Mouse (Mus musculus): ENCODE measurements around the gene Il3ra.

Il3ra gene

DNA sequence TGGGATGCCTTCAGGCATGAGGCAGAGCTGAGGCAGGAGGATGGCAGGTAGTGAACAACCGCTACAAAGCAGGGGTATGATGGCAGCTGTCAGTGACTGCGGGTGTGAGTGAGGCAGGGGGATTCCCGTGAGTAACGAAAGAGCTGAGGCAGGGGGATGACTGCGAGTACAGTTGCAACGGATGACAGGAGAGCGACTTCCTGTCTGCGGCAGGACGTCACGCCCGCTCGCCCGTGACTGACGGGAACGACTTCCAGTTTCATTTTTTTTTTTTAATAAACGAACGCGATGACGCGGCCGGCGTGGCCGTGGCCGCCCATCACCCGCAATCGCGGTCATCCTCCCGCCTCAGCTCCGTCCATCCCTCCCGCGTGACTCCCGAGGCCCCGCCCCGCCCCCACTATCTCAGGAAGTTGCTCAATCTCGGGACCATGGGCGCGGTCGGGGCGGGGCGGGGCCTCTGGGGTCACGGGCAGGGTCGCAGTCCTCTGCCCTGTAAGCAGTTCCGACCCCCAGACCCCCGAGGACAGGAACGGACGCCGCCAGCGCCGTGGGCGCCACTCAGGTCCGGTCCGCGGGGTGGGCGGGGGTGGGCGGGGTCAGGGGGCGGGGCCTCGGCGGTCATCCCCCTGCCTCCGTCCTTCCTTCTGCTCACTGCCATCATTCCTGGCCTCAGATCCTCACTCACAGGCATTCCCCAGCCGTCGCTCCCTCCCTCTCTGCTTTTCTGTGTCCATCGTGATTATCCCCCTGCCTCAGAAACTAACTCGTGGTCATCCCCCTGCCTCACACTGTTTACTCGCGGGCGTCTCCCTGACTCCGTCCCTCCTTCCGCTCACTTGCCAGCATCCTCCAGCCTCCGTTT, at the start of gene Il3ra:
Gene Il3ra, plus strand, starts transcription at position 328 of the 865 bp plus-strand sequence.
- DNase-seq (ENCODE audit: low read depth, low spot score): no peak

DNA sequence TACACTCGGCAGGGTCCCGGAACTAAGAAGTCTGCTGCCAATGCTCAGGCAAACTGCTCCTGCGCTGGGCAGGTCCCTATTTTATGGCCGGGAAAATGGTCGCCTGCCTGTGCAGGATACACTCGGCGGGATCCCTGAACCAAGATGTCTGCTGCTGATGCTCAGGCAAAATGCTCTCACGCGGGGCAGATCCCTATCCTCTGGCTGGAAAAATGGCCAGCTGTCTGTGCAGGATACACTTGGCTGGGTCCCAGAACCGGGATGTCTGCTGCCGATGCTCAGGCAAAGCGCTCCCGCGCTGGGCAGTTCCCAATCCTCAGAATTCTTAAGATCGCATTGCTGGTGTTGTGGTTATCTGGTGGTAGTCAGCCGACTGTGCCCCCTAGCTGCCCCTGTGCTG, 37.1 kb upstream of the Il3ra start:
- DNase-seq (ENCODE audit: low read depth, low spot score): no peak

DNA sequence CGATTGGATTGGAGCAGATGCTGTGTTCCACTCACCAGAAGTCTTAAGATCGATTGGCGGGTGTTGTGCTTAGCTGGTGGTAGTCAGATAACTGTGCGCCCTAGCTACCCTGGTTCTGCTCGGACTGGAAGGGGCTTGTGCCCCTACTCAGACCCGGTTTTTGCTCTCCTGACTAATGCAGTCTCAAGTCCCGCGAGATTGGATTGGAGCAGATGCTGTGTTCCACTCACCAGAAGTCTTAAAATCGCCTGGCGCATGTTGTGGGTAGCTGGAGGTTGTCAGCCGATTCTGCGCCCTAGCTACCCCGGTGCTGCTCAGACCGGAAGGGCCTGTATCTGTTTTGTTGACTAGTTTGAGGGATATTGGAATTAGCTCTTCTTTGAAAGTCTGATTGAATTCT, 36.7 kb upstream of the Il3ra start:
- DNase-seq (ENCODE audit: low read depth, low spot score): no peak

DNA sequence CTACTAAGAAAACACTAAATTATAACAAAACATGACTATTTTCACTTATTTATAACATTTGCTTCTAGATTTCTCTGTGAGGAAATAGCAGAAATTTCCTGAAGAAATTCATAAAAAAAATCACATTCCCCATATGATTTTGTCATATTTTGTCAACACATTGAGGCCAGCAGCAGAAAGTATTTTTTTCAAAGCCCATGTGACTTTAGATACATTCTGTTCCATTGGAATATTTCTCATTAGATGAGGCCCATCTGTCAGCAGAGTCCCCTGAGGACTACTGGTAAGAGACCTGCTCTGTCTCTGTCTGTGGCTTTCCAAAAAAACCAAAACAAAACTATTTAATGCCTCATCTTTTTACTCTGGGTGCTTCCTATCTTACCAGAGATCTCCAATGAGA, 23.5 kb upstream of the Il3ra start, which contains the start of gene Olfr31:
Gene Olfr31, plus strand, starts transcription at position 301 of the 400 bp plus-strand sequence.
- no peak for DNase-seq (ENCODE audit: low read depth, low spot score)

DNA sequence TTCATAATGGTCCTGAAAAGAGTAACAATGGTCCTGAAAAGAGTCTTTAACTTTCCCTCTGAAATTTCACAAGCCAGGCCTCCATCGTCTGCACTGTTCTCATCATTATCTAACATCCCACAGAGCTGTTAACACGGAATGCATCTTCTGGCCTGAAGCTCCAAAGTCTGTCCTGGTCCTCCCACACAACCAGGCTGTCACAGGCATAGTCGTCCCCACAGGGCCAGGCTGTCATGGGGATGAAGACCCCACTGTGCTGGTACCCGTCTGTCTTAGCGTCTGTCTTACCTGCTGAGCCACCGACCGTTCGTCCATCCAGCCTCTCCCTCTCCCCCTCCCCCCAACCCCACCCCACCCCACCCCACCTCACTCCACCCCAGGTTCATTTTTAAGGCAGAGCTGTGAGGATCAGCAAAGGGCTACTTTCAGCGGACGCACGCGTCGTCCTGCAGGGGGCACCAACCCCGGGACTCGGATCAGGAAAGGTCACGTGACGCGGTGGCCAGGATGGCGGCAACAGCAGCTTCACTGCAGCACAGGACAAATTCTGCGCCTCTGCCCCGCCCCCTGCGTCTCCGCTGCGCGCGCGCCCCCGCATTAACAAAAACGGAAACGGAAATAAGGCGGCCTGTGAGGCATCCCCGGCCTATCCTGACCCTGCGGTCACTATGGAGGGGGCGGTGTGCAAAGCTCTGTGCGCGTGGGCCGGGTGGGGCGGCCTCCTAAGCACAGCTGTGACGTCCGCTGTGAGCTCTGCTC, 783 bp upstream of the Il3ra start:
- peak; percentile 83 for DNase-seq (ENCODE audit: low read depth, low spot score)

DNA sequence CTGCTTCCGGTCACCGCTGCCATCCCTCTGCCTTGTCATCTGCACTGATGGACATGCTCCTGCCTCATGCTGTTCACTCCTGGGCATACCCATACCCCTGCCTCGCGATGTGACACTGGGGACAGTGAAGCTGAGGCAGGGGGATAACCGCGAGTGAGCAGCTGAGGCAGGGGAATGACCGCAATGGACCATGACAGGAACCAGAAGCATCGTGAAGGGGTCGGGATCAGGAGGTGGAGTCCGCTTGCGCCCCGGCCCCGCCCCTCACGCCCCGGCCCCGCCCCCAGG, 682 bp downstream of the Il3ra start:
- no peak for DNase-seq (ENCODE audit: low read depth, low spot score)

DNA sequence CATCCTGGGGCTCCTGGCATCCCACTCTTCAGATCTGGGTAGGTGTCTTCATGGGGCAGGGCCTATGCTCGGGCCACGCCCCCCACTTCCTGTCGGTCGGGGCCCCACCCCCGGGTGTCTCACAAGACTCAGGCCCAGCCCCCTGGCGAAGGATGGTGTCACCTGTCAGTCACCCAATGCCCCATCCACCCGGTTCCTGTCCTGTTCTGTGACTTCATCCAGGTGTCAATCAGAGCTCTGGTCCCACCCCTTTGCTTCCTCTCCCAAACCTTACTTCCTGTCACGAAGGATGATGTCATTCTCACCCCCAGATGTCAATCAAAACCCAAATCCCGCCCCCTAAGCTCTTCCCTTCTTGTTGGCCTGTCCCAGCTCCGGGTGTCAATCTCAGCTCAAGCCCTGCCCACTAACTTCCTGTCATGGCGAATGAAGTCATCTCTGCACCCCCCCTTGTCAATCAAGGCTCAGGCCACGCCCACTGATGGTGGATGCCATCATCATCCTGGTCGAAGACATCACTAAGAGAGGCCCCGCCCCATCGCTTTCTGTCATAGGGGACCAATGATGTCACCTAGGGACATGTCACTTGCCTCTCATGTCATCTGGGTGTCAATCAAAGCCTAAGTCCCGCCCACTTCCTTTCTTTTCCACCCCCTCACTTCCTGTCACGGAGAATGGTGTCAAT, 1.2 kb downstream of the Il3ra start:
- no peak for DNase-seq (ENCODE audit: low read depth, low spot score)

DNA sequence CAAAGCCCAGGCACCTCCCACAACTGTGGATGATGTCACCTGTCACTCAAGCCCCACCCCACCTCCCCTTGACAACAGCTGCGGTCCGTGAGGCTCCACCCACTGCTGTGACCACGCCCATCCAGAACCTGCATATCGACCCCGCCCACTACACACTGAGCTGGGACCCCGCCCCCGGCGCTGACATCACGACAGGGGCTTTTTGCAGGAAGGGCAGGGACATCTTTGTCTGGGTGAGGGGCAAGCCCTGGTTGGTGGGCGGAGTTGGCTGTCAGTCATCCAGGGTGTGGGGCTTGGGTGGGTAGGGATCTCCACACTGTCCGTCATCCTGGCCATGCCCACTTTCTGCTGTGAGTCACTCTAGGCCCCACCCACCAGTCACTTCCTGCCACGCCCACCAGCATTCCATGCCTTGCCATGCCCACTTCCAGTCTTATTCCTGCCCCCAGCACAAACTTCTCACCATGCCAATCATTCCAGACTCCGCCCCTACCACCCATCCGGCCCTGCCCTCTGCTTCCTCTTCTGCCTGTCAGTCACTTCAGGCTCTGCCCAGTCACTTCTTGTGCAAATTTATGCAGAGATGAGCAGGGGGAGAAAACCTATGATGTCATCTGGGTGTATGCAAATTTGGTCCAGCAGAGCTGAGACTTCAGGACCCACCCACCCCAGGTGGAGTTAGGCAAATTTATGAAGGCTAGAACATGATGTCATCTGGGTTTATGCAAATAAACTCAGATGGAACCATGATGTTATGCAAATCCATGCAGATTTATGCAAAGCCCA, 2.0 kb downstream of the Il3ra start:
- DNase-seq (ENCODE audit: low read depth, low spot score): no peak

DNA sequence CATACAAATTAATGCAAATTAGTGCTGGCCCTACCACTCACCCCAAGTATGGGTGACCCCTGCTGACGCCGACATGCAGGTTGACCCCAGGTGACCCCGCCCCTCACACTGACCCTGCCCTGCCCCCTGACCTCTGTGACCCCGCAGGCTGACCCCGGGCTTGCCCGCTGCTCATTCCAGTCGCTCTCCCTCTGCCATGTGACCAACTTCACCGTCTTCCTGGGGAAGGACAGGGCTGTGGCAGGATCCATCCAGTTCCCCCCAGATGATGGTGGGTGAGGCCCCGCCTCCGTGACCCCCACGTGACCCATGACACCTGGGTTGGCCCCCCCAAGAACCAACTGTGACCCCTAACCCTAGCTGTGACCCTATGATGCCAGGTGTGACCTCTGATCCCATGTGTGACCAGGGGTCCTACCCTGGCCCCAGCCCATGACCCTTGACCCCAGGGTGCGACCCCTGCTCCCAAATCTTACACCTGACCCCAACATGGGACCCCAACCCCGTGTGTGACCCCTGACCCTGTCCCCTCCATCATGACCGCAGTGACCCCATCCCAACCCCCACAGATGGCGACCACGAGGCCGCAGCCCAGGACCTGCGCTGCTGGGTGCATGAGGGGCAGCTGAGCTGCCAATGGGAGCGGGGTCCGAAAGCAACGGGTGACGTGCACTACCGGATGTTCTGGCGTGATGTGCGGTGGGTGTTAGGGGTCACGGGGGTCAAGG, 2.8 kb downstream of the Il3ra start:
- DNase-seq (ENCODE audit: low read depth, low spot score): no peak

DNA sequence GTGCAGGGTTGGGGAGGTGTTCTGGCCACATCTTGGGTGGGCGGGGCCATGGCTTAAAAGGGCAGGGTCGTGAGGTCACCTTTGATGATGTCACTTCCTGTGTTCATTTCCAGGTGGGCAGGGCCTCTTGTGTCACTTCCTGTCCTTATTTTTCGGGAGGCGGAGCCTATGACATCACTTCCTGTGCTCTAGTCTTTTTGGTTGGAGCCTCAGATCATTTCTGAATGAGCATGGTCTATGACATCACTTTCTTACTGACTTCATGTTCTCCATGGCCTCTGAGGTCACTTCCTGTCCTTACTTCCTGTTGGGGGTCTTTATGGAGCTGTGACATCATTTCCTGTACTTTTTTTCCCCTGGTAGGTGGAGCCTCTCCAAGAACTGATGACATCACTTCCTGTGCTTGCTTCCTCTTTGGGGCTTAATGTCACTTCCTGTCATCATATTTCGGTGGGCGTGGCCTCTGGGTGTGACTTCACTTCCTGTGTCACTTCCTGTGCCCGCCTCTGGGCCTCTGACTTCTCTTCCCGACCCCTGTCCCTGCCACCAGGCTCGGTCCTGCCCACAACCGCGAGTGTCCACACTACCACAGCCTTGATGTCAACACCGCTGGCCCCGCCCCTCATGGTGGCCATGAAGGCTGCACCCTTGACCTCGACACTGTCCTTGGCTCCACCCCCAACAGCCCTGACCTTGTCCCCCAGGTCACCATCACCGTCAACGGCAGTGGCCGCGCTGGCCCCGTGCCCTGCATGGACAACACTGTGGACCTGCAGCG, 3.6 kb downstream of the Il3ra start:
- no peak for DNase-seq (ENCODE audit: low read depth, low spot score)

DNA sequence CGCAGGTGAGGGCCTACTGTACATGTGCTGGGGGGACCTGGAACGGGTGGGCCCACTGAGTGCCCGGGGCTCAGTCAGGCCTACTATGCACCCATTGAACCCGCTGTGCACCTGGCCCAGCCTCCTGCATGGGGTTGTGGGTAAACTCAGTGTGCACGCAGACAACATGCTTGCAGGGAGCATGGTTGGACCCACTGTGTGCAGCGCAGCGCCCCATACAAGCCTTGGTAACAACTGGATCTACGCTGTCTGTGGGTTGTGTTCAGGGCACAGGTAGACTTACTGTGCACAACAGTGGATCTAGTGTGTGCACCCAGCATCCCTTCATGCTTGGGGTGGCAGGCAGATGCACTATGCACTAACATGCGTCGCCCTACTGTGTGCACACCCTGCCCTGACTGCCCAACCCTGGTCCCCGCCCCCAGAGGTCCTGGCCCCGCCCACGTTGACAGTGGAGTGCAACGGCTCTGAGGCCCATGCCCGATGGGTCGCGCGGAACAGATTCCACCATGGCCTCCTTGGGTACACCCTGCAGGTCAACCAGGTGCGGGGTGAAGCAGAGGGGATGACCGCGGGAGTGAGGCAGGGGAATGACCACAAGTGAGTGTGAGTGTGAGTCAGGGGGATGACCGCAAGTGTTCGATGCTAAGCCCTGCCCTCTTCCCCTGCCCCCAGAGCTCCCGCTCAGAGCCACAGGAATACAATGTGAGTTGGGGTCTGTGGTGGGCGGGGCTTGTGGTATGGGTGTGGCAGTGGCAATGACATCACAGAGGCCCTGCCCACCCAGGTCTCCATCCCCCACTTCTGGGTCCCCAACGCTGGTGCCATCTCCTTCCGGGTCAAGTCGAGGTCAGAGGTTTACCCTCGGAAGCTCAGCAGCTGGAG, 4.4 kb downstream of the Il3ra start:
- DNase-seq (ENCODE audit: low read depth, low spot score): no peak

DNA sequence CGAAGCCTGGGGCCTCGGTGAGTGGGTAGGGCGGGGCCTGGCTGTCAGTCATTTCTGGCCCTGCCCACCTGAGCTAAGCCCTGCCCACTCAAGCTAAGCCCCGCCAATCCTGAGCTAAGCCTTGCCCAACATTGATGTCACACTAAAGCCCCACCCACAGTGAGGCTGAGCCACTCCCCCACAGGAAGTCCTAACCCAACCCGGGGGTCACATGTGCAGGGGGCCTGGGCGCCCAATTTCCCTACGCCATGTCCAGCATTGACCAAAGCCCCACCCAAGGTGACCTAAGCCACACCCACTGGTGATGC, 5.0 kb downstream of the Il3ra start:
- no peak for DNase-seq (ENCODE audit: low read depth, low spot score)

DNA sequence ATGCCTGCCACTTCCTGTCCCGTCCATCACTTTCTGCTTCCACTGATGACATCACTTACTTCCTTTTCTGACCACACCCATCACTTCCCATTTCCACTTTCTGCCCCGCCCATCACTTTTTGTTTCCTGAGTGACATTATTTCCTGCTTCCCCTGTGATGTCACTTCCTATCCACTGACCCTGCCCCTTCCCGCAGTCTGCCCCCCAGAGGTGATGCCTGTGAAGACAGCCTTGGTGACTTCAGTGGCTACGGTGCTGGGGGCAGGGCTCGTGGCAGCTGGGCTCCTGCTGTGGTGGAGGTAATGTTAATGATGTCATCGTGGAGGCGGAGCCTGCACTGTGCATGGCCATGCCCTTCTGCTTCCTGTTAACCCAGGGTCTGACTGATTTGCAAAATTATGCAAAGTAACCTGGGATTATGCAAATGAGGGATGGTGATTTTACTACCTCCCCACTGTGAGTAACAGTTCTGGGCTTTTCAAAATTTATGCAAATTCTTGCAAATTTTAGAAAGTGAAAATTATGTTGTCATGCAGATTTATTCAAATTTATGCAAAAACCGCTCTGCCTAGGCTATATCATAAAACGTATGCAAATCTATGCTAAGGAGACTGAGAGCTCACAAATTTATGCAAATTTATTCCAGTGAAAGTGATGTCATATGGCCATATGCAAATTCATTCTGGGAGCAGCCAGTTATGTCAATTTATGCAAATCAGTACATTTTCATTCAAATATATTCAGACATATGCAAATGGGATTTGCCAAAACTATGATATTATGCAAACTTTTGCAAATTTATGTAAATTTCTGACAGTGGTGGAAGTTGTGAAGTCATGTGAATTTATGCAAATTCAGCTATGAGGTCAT, 5.9 kb downstream of the Il3ra start:
- no peak for DNase-seq (ENCODE audit: low read depth, low spot score)

DNA sequence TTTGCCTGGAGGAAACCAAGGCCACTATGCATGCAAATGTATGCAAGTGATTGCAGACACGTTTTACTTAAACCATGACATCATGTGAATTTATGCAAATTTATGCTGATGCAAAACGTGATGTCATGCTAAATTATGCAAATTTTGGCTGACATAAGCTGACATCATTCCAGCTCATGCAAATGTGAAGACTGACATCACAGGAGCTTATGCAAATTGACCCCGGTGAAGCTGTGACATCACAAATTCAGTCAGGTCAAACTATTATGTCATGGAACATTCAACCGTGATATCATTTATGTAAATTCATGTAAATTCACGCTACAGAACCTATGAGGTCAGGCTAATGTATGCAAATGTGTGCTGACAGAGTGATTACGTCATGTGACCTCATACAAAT, 6.5 kb downstream of the Il3ra start:
- DNase-seq (ENCODE audit: low read depth, low spot score): no peak

DNA sequence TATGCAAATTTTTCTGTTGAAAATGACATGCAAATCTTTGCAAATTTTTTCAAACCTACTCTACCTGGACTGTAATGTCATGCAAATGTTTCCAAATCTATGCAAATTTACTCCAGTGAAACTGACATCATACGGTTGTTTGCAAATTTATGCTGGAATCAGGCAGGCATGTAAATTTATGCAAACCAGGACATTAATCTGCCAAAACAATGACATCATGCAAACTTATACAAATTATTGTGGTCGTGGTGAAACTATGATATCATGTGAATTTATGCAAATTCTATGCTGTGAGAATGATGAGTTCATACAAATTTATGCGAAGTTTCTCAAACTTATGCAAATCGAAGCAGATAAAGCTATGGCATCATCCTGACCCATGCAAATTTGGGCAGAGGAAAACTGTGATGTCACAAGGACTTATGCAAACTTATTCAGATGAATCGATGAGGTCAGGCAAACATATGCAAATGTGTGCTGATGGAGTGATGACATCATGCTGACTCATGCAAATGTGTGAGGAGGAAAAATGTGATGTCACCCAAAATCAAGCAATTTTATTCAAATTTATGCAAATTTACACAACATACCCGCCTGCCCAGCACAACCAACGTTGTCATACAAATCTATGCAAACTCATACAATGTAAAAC, 7.1 kb downstream of the Il3ra start:
- DNase-seq (ENCODE audit: low read depth, low spot score): no peak

DNA sequence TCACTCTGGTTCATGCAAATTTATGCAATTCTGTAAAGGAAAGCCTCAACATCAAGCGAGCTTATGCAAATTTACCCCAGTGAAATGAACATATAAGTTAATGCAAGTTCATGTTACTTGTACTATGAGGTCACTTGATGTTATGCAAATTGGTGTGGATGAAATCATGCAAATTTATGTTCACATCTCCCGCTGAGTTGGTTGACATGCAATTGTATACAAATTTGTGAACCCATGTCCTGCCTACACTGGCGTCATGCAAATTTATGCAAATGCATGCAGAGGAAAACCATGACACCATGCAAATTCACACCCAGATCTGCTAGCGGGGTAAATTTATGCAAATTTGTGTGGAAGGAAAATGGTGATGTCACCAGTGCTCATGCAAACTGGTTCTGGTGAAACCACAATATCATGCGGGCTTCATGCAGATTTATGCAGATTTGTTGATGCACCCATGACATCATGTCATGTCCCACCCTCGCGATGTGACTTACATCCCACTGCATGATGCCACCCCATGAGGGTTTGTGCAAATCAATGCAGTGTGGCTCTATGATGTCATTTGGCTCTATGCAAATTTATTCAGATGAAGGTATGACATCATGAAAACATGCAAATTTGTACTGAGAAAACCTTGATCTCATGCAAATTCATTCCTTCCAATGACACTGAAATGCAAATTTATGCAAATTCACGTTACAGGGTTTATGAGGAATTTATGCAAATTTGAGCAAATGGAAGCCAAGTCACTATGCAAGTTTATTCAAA, 7.8 kb downstream of the Il3ra start:
- no peak for DNase-seq (ENCODE audit: low read depth, low spot score)
